Mouse (Mus musculus) kidney, adult 9 months (tissue): ENCODE results near the gene Srf.

ENCODE experiments used
- DNase-seq: peaks from one replicate; pipeline ENCODE4 v3.0.0; 2022

Srf gene

DNA sequence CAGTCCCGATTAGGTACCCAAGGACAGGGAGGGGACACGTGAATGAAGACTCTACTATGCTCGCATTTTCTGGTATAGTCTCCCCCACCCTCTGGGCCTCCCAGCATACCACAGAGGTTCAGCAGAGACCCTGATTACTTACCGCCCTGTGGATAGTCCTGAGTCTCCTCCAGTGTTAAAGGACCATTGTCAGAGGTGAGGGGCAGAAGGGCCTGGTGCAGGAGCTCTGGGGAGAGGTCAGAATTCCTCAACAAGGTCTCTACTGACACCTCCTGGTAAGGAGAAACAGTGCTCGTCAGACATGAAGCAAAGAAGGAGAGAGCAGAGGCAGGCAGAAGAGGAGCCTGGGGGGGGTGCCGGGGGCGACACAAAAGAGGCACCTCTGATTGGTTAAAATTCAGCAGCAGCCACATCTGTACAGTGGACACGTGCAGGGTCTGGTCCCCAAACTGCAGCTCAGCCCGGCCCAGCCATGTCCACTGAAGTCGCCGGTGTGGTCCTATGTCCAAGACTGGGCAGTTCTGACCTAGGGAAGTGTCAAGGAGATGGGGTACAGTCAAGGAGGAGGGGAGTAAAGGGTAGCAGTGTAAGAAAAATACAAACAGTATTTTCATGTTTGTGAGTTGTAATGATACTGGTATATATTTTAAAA, 44.8 kb downstream of the Srf start:
- peak; percentile 65 for DNase-seq

DNA sequence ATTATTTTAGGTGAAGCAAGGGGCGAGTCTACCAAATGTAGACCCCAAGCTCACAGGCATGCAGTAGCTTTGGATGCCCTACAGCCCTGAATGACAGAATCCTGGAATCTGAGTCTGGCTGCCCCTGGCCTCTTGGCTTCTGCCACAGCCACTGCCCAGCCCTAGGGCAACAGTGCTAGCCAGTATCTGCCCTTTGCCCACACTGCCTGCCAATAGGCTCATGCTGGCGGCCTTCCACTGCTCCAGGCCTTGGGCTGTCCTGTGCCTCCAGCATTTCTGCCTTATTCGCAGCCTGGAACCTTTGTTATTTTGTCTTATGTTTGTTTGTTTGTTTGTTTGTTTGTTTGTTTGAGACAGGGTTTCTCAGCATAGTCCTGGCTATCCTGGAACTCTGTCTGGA, 50.4 kb downstream of the Srf start:
- DNase-seq: peak; percentile 89

- peak; percentile 96 for DNase-seq
Measured at GRCm38 (mm10) chr17:46503847-46504638, 51.9 kb downstream of the Srf start.

GRCm38 (mm10) chr17:46502775-46503174, 53.2 kb downstream of the Srf start:
- peak; percentile 39 for DNase-seq
